Mouse (Mus musculus): ENCODE results near the gene Nme9. TPM values are rescaled to one million over a fixed set of nuclear protein-coding genes. Genes with fewer than 3 reads are reported as not detected.

The Nme9 gene
- total RNA-seq, 2 experiments from 2014 or later, result 0.85 TPM; not detected in 1

DNA sequence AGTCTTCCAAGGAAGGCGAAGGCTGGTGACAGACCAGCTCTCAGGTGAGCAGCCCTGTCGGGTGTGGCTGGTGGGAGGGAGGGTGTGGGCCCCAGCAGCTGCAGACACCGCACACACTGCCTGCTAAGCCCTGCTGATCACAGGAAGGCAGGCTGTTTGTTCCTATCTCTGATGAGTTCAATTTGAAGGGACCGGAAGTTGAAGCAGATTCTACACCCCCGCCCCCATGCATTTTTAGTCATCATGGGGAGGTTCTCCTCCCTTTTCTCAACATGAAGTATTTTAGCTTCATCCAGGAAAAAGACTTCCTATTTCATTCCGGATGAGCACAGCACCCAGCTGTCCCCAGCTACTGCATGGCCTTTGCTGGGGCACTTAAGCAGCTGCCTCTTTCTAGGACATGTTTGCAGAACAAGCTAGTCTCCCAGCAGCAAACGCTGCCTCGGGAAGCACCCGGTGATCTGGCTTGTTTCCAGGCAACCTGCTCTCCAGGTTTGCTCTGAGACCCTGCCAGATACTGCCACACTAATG is 28.0 kb downstream of the Nme9 start:
- DNase-seq, result peak in 1 of 2 experiments; percentile 10

DNA sequence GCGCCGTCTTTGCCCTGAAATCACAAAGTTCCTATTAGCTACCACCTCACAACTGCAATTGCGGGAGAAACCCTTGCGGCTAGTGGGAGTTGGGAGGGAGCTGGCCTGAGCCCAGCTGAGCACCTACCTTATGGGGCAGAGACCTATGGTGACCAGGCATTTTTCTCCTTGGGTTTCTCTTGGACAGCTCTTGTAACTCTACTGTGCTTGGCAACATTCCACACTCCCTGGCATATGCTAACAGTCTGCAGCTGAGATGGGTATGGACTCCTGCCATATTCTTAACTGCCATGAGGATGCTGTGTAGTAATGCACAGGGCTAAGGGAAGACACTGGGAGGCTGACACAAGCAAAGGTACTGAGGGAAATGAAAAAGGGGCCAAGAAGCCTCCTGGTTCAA is 29.5 kb downstream of the Nme9 start:
- no peak for DNase-seq

DNA sequence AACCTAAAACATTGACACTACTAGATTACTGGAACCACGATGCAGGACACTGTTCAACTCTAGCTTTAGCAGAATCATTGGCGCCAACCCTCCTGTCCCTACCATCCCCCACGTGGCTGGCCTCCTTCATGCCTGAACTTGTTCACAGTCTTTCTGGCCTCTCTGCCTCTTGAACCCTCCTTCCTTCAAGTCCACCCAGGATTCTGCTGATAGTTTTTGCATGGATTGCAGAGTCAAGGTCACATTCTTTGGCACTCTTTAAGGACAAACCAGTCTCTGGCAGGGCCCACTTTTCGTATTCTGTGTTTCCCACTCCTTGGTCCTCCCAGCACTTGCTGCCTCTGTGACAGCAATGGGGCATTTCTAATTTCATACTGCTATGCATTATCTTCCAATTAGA is 31.9 kb downstream of the Nme9 start:
- no peak for DNase-seq

DNA sequence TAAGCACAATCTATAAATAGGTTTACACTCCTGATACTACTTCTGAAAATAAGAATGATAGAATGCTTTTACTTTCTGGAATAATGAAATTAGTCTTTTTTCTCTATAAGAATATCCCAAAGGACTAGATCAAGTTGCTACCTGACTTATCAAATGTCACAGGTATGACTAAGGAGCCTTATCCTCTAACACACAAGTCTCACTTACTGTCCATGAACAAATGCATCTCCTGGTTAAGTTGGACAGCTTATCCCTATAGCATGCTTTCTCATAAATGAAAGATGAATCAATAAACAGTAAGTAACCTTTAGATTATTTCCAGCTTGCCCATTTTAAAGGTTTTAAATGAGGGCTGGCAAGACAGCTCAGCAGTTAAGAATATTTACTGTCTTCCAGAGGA is 33.4 kb downstream of the Nme9 start:
- DNase-seq, result no peak

DNA sequence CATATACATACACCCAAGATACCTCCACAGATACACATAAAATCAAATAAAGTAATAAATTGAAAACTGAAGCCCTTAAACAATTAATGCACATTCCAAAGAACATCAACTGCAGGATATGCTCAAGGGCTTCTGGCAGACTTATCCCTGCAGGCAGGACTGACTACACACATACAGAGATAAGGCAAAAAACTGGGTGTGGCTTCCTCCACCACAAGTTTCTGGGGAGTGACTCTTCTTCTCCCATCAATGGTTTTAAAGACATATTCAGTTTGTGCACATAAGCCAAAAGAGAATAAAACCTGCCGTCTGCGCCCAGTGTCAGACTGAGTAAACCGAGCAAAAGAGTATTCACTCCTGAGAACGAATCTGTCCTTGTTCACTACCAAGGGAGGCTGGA is 33.9 kb downstream of the Nme9 start:
- DNase-seq, result no peak

DNA sequence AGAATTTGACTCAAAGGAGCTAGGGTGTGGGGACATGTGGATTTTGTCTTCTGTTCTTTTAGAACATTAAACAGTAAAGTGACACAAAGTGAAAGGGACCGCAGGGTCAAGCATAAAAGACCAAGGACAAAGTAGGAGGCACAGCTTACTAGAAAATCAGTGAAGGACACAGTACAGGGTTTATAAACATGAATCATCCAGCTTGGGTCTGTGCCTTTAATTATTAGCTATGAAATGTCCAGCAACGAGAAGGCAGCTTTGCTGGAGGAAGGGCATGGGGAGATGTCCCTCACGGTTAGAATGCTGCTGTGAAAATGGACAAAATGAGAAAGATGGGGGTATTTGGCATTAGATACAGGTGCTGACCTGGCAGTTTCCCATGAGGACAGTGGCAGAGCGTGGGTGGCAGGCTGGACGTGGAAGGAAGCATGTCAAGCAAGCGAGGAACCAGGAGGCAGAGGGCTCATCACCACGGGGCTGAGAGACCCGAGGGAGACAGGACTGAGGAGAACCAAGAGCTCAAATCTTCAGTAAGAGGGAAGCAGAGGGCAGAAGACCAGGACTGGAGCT is 35.9 kb downstream of the Nme9 start:
- DNase-seq, result no peak

DNA sequence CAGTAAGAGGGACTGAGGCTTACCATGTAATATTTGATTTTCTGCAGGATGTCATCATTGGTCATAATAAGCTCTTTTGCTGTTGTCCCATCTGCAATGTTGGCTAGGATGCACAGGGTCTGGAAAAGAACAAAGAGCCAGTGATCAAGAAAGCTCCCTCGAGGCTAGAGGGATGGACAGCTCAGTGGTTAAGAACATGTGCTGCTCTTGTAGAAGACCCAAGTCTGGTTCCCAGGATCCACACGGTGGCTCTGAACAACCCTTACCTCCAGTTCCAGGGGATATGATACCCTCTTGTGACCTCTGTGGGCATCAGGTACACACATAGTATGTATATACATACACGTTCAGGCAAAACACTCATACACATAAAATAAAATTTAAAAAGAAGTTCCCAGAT is 36.6 kb downstream of the Nme9 start:
- DNase-seq, result no peak

DNA sequence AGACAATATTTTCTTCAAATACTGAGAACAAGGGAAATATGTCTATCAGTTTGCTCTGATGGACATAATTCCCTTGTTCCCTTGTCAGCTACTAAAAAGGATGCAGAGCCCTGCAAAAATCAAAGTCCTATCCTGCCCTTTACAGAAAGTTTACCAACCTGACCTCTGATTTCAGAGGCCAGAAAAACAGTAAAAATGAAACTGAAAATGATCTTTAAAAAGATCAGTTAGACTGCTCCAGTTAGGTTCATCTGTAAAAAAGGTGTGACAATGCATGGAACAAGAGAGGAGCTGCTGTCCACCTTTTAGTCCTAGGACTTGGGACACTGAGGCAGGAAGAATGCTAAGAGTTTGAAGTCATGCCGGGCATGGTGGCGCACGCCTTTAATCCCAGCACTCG is 39.8 kb downstream of the Nme9 start:
- DNase-seq, result no peak

DNA sequence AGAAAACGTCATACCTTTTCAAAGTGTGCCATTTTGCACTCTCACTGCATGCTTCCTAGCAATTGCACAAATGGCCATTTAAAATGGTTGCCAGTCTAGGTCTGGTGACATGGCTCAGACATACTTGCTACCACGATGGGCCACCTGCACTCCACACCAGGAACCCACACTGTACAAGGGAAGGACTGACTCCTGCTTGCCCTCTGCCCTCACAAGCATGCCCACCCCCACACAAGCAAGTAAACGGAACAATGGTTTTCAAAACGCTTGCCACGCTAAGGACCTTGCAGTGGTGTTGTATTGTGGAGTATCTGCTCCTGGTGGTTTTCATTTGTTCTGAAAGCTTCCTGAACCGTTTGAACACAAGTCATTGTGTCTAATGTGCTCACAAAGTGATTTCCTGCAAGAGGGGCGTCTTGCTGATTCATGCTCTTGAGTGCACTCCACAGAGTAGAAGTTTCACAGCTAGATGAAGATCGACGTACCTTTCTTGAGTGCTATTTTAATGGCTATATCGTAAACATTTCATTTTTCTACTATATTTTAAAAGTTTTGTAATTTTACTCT is 41.4 kb downstream of the Nme9 start:
- DNase-seq, result no peak

DNA sequence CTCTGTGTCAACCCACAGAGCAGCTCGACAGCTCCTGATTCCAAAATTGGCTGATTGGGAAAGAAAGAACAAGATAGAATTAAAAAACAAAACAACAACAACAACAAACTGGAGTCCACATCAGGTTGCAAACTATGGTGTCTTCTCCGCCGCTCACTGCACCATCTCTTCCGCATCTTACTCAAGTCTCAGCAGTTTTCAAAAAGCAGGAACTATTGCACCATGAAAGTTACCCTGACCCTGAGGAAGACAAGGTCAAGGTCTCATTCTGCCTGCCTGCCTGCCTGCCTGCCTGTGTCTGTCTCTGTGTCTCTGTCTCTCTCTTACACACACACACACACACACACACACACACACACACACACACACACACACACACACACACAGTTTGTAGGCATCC is 48.1 kb downstream of the Nme9 start:
- no peak for DNase-seq

DNA sequence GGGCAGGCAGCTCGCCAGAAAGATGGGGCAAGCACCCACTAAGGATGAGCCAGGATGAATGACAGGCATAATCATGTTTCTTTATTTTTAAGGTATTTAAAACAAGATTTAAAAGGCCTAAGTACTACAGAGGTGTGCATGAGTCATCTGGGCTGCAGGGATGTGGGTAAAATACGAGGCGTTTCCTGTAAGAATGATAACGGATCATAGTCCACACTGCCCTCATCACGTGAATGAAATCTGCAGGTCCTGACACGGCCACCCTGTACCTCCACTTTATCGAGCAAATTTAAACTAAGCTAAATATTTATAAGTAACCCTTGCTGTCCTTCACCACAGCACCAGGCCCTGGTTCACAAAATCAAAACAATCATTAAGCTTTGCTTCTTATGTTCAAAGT is 54.6 kb downstream of the Nme9 start:
- DNase-seq, result no peak

Other genes with a start within 250 kb of the Nme9 start
- not detected for gene Faiml, start 214.2 kb upstream of the Nme9 start, total RNA-seq (2021)
- gene Cep70, start 208.1 kb upstream of the Nme9 start, total RNA-seq (2021), result 1 to 10 TPM; 6.8 to 7.3 TPM
- gene Esyt3, start 92.9 kb upstream of the Nme9 start, total RNA-seq (2021), result under 1 TPM; 0.36 to 0.40 TPM
- 1 to 10 TPM; 6.2 to 7.1 TPM for gene Mras, start 14.1 kb upstream of the Nme9 start, total RNA-seq (2021)
- gene Armc8, start 117.4 kb downstream of the Nme9 start, total RNA-seq (2021), result 10 to 100 TPM; 16.8 to 17.3 TPM
- 1 to 10 TPM; 5.6 to 6.9 TPM for gene Dbr1, start 124.3 kb downstream of the Nme9 start, total RNA-seq (2021)
- not detected for gene A4gnt, start 161.0 kb downstream of the Nme9 start, total RNA-seq (2021)
- gene Dzip1l, start 178.0 kb downstream of the Nme9 start, total RNA-seq (2021), result 1 to 10 TPM; 3.3 to 4.3 TPM

Measured in heart, adult 18-20 months (tissue).